Mouse (Mus musculus): ENCODE measurements around the gene Ccdc88c.

Ccdc88c gene

DNA sequence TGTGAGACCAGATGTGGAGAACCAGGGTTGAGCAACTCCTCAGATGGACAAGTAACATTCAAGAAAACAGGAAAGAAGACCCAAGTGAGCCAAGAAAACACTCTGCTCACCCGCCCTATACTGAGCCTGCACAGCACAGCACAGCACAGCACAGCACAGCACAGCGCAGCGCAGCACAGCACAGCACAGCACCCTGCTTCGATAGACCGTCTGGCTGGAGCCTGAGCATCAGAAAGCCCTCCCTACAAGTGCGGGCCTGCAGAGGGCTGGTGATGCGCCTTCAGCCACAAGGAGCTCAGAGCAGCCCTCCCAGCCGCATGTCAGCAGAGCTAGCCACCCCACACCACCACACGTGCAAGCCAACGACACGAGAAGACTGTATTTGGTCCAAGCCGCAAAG is 61.5 kb downstream of the Ccdc88c start:
- DNase-seq (ENCODE audit: low spot score), result no peak

DNA sequence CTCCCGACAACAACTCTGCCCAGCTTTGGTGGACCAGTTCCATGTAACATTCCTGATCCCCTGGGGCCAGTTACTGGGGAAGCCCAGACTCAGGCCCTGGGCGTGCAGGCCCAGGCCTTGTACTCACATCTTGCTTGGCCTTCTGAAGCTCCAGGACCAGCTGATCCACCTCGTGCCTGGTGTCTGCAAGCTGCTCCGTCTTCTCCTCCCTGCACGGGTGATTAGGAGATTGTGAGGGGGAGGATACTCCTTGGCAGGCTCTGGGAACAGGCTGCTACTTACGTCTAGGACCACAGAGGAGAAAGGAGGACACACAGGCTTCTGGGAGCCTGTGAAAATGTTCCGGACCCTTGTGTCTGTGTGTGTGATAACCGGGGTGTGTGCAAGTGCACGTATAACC is 62.6 kb downstream of the Ccdc88c start:
- DNase-seq (ENCODE audit: low spot score), result no peak

DNA sequence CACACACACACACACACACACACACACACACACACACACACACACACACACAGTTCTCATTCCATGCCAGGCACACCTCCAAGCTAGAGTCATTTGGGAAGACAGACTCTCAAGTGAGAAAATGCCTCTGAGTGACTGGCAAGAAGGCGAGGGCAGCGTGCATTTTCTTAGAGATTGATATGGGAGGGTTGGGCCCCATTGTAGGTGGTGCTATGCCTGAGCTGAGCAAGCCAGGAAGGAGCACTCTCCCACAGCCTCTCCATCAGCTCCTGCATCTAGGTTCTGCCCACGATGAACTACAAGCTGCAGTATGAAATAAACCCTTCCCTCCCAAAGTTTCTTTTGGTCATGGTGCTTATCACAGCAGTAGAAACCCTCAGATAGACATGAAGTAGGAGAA is 63.6 kb downstream of the Ccdc88c start:
- DNase-seq (ENCODE audit: low spot score), result no peak

DNA sequence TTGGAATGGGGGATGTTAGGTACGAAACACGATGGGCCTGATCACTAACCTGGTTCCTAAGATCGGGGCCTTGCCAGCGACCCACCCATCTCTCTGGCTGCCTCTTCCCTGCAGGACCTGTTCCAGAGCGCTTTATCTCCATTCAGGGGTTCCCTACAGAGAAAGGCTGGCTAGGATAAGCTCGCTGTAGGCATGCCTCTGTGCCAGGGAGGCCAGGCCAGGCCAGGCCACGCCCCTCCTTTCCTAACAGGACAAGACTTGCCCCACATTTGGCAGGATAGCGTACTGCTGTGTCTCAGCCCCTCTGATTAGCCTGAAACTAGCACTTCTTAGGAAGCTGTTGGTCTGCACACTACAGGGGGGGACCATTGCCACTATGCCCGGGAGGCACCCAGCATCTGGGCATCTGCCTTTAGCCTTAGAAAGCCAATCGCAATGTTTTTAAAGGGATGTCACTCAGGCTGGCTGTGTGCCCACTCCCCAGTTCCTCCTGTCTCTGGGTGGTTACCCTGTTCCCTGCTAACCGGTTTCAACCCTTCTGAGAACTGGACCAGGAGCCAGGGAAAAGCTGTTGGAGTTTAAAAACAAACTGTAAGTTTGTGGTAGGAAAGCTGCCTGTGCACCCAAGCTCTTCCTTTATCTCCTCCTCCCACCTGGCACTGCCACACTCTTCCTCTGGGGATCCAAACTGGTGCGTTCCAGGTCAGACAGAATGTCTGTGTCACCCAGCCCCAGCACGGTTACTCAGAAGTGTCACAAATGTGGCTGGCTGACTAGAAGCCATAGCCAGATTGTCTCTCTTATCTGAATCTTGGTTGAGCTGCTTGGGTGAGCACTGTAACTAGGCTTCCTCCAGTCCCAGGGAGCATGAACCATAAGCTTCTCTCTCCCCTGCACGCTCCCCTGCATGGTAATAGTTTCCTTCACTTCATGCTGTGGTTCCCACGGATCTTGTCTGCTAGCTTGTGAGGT is 69.9 kb downstream of the Ccdc88c start:
- no peak for DNase-seq (ENCODE audit: low spot score)

DNA sequence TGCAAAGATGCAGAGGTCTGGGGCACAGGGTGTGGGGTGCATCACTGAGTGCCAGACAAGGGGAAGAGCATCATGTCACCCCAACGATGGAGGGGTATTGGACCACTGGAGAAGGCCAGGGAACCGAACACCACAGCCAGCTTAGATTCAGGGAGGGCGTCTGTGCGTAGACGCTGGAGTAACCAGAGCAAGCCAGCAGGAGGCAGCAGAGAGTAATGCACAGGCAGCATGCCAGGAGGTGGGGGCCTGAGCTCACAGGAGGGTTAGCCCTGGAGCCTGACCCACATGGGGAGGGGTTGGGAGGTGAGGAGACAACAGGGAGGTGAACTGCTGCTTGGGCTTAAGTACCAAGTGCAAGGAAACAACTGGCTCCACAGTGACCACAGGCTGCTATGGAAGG is 70.8 kb downstream of the Ccdc88c start:
- DNase-seq (ENCODE audit: low spot score), result peak; percentile 60

DNA sequence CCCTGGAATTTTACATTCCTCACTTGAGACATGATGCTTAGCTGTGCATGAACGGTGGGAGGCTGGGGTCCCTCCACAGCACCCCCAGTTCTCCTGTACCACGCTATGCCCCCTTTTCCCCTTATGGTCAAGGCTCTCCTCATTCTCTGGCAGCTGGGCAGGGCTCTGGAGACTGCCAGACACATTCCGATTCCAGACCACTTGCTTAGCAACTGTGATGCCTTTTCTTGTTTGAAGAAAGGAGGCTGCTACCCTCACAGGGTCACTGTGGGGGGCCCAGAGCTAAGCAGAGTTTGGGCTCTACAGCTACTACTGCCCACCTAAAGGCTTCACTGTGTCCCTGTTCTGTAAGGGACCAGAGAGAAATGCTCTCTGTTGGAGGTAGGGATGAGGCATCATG is 71.6 kb downstream of the Ccdc88c start:
- no peak for DNase-seq (ENCODE audit: low spot score)

DNA sequence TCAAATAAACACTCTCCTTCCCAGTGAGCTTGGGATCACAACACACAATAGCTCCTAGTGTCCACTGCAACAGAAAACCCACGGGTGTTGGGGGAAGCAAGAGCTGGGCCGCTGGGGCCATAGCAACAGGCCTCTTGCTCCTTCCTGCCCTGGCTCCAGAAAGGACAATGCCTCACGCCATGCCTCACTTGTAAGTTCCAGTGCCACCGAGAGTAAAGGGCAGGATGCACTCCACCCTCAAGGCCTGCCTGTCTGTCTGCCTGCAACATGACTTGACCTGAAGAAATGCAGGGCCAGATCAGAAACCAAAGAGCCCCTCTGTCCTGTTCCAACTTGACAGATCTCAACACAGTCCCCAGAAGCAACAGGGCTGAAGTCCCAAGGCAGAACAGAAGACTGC is 72.0 kb downstream of the Ccdc88c start:
- DNase-seq (ENCODE audit: low spot score), result no peak

DNA sequence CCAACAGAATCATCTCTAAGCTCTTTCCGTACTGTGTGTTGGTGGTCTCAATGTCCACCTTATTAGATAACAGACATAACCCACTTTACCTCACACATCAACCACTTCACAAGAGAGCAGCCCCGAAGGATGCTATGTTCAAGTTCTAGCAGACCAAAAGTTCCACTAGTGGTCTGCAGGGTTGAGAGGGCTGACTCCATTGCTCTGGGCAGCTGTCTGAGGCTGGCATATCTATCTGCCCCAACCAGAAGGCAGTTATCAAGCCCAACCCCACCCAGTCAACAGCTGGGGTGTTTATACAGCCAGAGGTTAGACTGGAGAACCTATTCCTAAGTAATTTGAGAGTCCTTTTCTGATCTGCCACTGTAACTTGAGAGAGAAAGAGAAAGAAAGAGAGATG is 72.8 kb downstream of the Ccdc88c start:
- no peak for DNase-seq (ENCODE audit: low spot score)

DNA sequence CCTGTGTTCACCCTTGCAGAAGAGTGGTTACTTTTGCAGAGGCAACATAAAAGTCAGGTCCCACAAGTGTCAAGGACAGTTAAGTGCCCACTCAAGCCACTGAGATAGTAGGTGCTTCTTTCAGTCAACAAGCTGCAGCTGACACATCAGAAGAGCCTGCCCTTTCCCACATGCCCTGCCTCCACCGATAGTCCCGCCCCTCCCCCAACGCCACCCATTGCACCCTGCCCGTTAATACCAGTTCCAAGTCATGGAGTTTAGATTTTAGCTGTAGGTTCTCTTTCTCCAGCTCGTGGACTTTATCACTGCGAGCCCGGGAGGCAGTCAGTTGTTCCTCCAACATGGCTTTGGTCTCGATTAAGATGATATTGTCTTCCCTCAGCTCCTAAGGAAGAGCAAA is 74.9 kb downstream of the Ccdc88c start:
- DNase-seq (ENCODE audit: low spot score), result no peak

DNA sequence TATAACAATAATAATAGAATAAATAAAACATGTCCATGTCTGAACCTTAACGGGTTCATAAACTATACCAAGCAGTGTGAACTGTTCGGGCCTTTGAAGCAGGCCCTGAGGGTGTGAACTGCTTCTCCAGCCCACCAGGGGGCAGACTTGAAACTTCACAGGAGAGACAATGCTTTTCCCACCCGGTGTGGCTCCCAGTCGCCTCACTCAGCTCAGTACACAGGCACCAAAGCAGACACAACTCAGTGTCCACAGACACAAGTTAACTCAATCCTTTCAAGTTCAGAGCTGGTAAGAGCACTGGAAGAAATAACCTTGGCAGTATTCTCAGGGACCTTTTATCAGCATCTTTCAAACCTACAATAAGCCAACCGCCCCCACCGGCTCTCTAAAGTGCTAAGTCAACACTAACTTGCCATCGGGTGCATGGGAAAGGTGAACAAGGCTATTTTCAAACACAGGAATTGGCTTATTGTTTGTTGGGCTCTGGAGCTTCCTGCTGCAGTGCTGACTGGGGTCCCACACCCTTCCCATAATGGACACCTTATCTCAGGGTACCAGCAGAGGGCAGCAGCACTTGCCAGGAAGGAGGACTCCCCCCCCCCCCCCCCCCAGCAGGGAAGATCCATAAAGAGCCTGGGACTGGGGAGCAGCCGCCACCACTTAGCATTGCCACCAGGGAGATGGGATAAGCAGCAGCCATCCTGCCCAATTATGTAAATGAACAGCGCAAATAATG is 76.5 kb downstream of the Ccdc88c start:
- DNase-seq (ENCODE audit: low spot score), result no peak

DNA sequence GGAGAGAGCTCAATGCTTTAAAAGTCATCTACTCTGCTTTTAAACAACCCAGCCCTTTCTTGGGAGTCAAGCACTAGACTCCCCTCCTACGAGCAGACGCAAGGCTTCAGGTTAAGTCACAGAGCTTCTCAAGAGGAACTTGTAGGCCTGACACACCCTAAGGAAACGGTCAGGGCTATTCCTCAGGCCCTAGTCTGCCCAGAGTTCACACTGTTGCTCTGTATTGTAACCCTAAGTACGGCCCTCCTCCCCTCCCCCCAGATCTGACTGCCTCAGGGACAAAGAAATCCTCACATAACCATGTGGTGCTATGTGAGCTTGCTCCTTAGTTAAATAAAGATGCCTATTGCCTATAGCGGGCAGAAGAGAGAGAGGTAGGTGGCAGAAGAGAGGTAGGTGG is 79.7 kb downstream of the Ccdc88c start:
- DNase-seq (ENCODE audit: low spot score), result no peak

DNA sequence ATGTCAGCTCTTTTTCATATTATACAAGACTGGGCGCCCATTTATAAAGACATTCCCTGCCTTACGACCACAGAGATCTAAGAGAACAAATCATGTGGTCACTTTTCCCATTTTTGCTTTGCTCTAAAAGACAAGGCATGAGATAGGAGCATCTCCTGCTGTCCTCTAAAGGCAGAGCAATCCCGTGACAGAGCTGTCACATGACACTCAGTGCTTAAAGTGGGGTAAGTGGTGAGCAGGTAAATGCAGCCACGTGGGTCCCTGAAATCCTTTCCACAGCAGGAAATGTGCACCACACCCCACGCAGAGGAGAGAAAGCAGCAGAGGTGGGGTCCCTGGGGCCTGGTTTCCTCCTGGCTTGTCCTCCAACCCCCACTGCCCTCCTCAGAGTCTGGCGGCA is 80.8 kb downstream of the Ccdc88c start:
- no peak for DNase-seq (ENCODE audit: low spot score)

DNA sequence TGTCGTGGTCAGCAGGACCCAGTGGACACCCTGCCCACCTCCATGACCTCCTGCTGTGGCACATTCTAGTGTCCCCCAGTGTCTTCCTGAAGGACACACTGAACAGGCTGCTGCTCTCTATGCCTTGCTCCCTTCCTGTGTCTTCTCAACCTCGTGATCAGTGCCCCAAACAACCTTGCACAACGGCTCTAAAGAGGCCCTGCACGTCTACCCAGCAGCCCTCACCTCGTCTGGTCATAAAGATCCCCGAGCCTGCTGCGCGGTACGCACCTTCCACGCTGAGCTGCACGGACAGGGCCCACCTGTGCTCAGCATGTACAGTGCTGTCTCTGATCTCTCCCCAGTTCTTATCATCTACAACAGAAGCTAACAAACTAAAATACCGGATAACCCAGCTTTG is 82.9 kb downstream of the Ccdc88c start:
- DNase-seq (ENCODE audit: low spot score), result no peak

DNA sequence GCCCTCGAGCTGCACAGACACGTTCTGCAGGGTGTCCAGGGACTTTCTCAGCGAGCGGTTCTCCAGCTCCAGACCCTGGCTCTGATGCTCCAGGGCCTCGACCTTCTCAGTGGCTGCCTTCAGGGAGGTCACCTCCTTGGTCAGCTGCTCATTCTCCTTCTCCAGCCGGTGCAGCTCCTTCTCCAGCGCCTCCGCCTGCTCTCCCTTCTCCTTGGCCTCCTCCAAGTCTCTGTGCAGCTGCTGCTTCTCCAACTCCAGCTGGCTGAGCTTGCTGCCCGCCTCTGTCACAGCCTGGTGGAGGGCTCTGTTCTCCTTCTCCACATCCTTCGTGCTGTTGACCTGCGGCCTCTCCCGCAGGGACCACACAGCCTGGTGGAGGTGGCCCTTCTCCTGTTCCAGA is 83.4 kb downstream of the Ccdc88c start:
- no peak for DNase-seq (ENCODE audit: low spot score)

DNA sequence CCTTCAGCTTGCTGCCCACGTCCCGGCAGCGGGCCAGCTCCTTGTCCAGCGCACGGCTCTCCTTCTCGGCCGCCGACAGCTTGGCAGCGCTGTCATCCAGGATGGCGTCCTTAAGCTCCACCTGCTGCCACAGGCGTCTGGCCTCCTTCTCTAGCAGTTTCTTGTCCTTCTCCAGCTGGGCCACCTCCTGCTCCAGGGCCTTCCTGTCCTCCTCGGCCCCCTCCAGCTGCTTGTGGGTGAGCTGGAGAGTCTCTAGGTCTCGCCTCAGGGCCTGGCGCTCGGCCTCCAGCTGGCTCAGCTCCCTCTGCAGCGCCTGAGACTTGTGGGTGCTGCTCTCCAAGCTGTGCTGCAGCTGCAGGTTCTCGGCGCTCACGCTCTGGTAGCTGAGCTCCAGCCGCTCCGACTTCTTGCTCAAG is 83.9 kb downstream of the Ccdc88c start:
- DNase-seq (ENCODE audit: low spot score), result no peak

DNA sequence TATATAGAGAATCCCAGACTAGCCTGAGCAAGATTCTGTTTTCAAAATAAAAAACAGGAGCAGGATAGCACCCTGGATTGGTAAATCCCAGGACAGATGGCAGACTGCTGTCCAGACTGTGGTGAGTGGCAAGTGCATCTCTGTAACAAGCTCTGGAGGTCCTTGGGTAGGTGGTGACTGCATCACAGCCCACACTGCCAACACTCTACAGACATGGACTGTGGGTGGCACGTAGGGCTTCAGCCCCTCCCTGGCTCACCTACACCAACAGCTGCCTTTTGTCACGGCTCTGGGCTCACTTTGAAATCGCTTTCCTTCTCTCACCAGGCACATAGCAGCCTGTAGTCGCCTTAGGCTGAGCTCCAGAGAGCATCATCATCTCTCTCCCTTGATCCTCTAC is 85.7 kb downstream of the Ccdc88c start:
- no peak for DNase-seq (ENCODE audit: low spot score)

DNA sequence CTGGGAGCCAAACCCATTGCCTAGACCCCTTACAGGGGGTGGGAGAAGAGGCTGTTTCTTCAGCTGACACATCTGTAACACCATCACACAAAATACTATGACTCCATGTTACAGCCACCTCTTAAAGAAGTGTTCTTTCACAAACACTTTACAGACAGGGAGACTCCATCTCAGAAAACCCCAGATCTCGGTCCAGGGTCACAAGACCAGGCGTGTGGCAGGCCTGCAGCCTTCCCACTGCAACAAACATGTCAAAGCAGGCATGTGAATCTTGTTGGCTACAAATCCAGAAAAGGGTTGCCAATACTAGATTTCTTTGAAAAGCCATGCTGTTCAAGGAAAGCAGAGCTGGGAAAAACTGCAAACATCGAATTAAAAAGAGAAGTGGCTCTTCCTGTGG is 87.5 kb downstream of the Ccdc88c start:
- no peak for DNase-seq (ENCODE audit: low spot score)

DNA sequence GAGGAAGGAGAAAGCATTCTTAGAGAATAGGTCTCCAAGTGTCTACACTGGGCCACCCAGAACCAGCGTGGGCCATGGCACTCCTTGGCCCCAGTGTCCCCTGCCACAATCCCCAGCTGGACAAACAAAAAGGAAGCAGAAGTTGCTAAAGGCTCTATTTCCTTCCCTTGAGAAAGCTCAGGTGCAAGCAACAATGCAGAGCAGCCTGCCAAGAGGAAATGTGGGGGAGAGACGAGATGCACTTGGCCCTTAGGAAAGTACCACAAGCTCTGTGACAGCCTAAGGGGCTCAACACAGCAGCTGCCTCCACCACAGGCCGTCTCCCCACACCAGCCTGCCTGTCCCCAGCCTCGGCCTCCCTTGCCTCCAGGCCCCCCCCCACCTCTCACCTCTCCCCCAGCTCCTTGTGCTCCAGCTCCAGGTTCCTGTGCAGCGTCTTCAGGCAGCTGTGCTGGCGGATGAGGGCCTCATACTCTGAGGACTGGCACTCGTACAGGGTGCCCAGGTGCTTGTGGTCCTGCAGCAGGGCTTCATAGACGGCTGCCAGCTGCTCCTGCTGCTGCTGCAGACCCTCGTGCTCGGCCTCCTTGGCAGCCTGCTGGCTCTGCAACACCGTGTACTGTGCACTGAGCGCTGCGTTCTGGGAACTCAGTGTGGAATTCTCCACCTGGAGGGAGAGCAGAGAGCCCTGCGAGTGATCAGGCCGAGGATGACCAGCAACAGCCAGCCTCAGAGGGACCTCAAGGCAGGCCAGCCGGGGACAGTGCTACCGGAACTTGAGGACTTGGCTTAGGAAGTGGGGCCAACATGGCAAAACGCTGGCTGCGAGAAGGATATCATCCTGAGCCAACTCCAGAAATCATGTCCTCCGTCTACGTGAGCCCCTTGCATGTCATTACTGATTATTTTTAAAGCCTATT is 91.2 kb downstream of the Ccdc88c start:
- no peak for DNase-seq (ENCODE audit: low spot score)

DNA sequence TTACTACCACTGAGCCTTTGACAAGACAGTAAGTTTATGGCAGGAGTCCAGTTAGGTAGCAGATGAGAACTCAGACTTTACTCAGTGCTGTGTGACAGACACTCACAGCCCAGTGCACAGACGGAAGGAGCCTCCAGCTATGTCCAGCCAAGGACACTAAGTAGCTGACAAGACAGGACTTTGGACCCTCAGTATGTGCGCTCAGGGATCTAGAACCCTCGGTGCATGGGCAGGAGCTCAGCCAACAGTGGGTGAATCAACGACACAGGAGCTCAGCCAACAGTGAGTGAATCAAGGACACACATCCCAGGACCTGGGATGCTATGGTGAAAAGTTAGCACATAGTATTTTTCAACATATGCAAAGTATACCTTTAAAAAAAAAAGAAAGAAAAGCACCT is 92.1 kb downstream of the Ccdc88c start:
- no peak for DNase-seq (ENCODE audit: low spot score)

DNA sequence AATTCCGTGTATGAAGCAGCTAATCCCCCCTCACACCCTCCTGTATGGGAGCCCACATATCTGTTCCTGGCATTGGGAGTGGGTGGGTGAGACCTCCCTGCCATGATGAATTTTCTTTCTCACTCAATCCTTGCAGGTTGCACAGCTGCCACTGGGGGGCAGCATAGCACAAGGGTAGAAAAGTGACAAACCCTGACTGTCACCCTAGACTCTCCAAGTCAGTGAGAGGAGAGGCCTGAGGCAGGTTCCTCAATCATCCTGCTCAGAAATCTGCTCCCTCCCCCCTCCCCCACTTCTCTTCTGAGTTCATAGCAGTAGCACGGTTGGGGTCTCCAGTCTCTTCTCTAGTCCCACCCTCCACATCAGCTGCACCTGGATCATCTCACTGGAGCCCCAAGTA is 92.7 kb downstream of the Ccdc88c start:
- peak; percentile 47 for DNase-seq (ENCODE audit: low spot score)

DNA sequence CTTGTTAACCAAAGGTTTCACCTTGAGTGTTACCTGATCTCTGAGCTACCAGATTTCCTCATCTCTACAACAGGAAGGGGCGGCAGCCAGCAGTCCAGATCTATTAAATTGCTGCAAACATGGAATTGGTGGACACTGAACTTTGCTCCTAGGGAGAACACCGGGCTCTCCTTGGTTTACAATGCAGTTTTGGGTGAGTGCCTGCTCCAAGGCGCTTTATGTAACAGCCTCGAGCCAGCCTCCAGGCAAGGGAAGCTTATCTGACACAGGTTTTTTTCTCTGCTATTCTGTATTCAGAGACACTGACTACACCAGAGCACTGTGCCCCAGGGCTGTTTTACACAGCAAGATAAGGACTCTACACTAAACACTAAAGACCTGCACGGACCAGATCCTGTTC is 94.1 kb downstream of the Ccdc88c start:
- no peak for DNase-seq (ENCODE audit: low spot score)

DNA sequence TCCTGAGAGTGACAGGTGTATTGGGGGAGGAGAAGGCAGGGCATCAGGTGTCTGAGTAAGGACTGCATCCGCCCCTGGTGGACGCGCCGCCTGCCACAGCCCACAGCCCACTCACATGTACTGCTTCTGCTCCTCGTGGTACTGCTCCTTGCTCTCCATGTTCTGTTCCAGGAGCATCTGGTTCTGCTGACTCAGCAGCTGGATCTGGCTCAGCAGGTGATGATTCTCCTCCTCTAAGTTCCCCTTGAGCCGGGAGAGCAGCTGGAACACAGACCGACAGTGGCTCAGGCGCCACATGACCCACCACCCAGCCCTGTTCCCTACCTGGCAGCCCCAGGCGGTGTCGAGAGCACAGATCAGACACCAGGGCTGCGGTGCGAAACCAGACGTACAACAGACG is 97.2 kb downstream of the Ccdc88c start:
- no peak for DNase-seq (ENCODE audit: low spot score)

All from ovary, postnatal 10 days (tissue).